In the genomic region with DNA sequence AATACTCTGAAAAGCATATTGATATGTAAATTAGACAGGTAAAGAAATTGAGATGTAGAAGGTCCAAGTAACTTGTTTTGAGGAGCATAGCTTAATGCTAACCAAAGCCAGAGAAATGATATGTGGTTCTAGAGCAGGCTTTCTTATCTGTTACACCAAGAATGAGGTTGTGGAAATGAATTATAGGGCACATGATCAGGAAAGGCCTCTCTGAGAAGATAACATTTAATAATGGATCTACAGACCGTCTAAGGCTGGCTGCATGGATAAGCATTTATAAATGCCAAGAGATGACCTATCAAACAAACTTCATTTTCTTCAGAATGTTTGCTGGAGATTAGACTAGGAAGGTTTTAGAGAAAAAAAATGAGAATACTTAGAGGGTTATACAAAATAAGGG, we compare ENCODE assay signal across 18 mouse cellular contexts. TPM values are rescaled to one million over a fixed set of nuclear protein-coding genes. Genes with fewer than 3 reads are reported as not detected.
DNase-seq lines count a peak whose midpoint lies in the region; TF ChIP-seq lines count a peak whose summit lies in the region.
"Had no signal": no experiment of that assay in that cellular context is flagged by ENCODE, and none has a peak within 500 bp of the region (broad histone marks: within the 10 kb centered on the region; RNA-seq: fewer than 3 reads in every experiment).

No protein-coding gene starts in this region.

- TF ChIP-seq CTCF in MEL (IDR thresholded peaks at IDR 0.05 in 2 of 3, conservative IDR thresholded peaks at IDR 0.05 in 1 of 3; ENCODE audit: control insufficient read depth in 1 of 3, insufficient read depth in 1 of 3, low read depth in 2 of 3, low read length in 3 of 3, poor library complexity in 1 of 3, severe bottlenecking in 1 of 3) = no peak

- DNase-seq in MEL (ENCODE audit: low read depth, low spot score) = peak; percentile 39
- DNase-seq in yolk sac, embryonic 10.5 days (ENCODE audit: low spot score) = no peak
- DNase-seq: adrenal gland, adult 2 months; adrenal gland, adult 8-10 months; adrenal gland, postnatal 10 days; adrenal gland, postnatal 14 days; adrenal gland, postnatal 25 days; adrenal gland, postnatal 36 days; B cell, adult 2 months; cerebellum, adult 11 months; cerebellum, adult 11-12 months; cerebellum, adult 18-20 months; cerebellum, adult 2 months; cerebellum, adult 8-10 months had no signal

- peaks cover 0 to 8% of the 10 kb centered on the region in 2 experiments; a peak in 1 of 4 replicates for H3K4me1 ChIP-seq in MEL (ENCODE audit: control insufficient read depth in 1 of 2, insufficient read depth in 2 of 2, low read length in 2 of 2)

- no peak for TF ChIP-seq POLR2A in MEL (IDR thresholded peaks at IDR 0.05; ENCODE audit: control insufficient read depth in 1 of 2, insufficient read depth in 1 of 2, low read depth in 1 of 2, low read length in 2 of 2, poor library complexity in 1 of 2)

- no peak overlapping the region for H3K4me3 ChIP-seq in MEL (ENCODE audit: control insufficient read depth in 1 of 2, insufficient read depth in 1 of 2, low read depth in 2 of 2, low read length in 2 of 2)

- H3K36me3 ChIP-seq in MEL (ENCODE audit: control insufficient read depth in 1 of 2, insufficient read depth in 2 of 2, low read length in 2 of 2) = peaks cover 0 to 10% of the 10 kb centered on the region in 2 experiments; a peak in 2 of 4 replicates
- H3K36me3 ChIP-seq: G1E had no signal

- H3K9ac ChIP-seq in MEL (ENCODE audit: control insufficient read depth, low read depth, low read length, poor library complexity, severe bottlenecking) = no peak overlapping the region

- no peak overlapping the region for H3K27ac ChIP-seq in MEL (ENCODE audit: control insufficient read depth, low read depth, low read length)

- TF ChIP-seq EP300 in MEL (IDR thresholded peaks at IDR 0.05; ENCODE audit: low read depth in 1 of 2, low read length in 2 of 2) = peak; percentile 82 to 87

- no peaks in the 10 kb centered on the region for H3K9me3 ChIP-seq in MEL (replicated peaks; ENCODE audit: insufficient read depth, low read length)
- H3K9me3 ChIP-seq: G1E had no signal

- H3K27me3 ChIP-seq in MEL (ENCODE audit: control insufficient read depth in 1 of 2, insufficient read depth in 2 of 2, low read length in 2 of 2) = no peaks in the 10 kb centered on the region
- H3K27me3 ChIP-seq: CH12.LX had no signal

- no peak for TF ChIP-seq RAD21 in MEL (IDR thresholded peaks at IDR 0.05; ENCODE audit: low read depth, low read length)

- H3K79me2 ChIP-seq in MEL (ENCODE audit: control insufficient read depth, insufficient read depth, low read length, poor library complexity) = no peaks in the 10 kb centered on the region

TF ChIP-seq in MEL, 35 proteins besides CTCF, POLR2A, EP300 and RAD21:
- TF ChIP-seq ZKSCAN1 (IDR thresholded peaks at IDR 0.05; ENCODE audit: low read depth, low read length) (no peak), TAL1 (IDR thresholded peaks at IDR 0.05; ENCODE audit: low read length) (no peak), GABPA (IDR thresholded peaks at IDR 0.05; ENCODE audit: low read depth, low read length) (no peak), SIN3A (IDR thresholded peaks at IDR 0.05; ENCODE audit: low read length) (no peak), MAX (IDR thresholded peaks at IDR 0.05; ENCODE audit: low read length) (peak; percentile 36; the same call in 1 of the 2 replicates), HCFC1 (IDR thresholded peaks at IDR 0.05; ENCODE audit: low read depth, low read length) (no peak), POLR2AphosphoS5 (IDR thresholded peaks at IDR 0.05; ENCODE audit: borderline replicate concordance, low read depth, low read length) (no peak), POLR2AphosphoS2 (IDR thresholded peaks at IDR 0.05; ENCODE audit: low read length) (no peak), TCF12 (IDR thresholded peaks at IDR 0.05; ENCODE audit: low read depth, low read length) (peak; percentile 89; the same call in 1 of the 2 replicates), ELF1 (IDR thresholded peaks at IDR 0.05; ENCODE audit: low read depth, low read length) (no peak), MYC (IDR thresholded peaks at IDR 0.05; ENCODE audit: low read depth, low read length) (no peak), NRF1 (IDR thresholded peaks at IDR 0.05; ENCODE audit: insufficient read depth, low read depth, low read length, poor library complexity, severe bottlenecking) (no peak), CHD2 (IDR thresholded peaks at IDR 0.05; ENCODE audit: low read length) (no peak), NELFE (IDR thresholded peaks at IDR 0.05; ENCODE audit: low read depth, low read length) (no peak), UBTF (IDR thresholded peaks at IDR 0.05; ENCODE audit: borderline replicate concordance, insufficient read depth, low read depth, low read length) (no peak), TBP (IDR thresholded peaks at IDR 0.05; ENCODE audit: low read depth, low read length) (no peak), RCOR1 (IDR thresholded peaks at IDR 0.05; ENCODE audit: low read depth, low read length) (peak; percentile 77), ETS1 (IDR thresholded peaks at IDR 0.05; ENCODE audit: low read depth, low read length) (peak; percentile 70), USF1 (IDR thresholded peaks at IDR 0.05; ENCODE audit: low read depth, low read length) (peak; percentile 84; the same call in 1 of the 2 replicates), MXI1 (IDR thresholded peaks at IDR 0.05; ENCODE audit: low read depth, low read length) (no peak), GATA1 (IDR thresholded peaks at IDR 0.05; ENCODE audit: low read depth, low read length) (peak; percentile 67; the same call in 1 of the 2 replicates), ZNF384 (IDR thresholded peaks at IDR 0.05; ENCODE audit: low read depth, low read length) (no peak), USF2 (IDR thresholded peaks at IDR 0.05; ENCODE audit: borderline replicate concordance in 1 of 2, insufficient read depth in 1 of 2, low read depth in 1 of 2, low read length in 2 of 2) (no peak), BHLHE40 (IDR thresholded peaks at IDR 0.05; ENCODE audit: borderline replicate concordance, low read depth, low read length) (peak; percentile 88), CHD1 (IDR thresholded peaks at IDR 0.05; ENCODE audit: low read depth, low read length) (no peak)

RNA-seq across cellular contexts. Expression of gene Pcdh19, which starts 14.1 kb away (rescaled TPM):
- total RNA-seq in MEL (2012; rRNA removed) = 0.04 TPM in 1 of 2 replicates, not detected in the other
- polyA plus RNA-seq in MEL (2012; ENCODE audit: insufficient read depth in 1 of 2, insufficient read length in 2 of 2, low read depth in 1 of 2, low replicate concordance in 2 of 2, missing spikeins in 1 of 2) = not detected
- total RNA-seq: CH12.LX had no signal
- polyA plus RNA-seq: activated CD4-positive, CD25-positive, alpha-beta regulatory T cell, adult 4 months; CD4-positive, CD25-positive, alpha-beta regulatory T cell, adult 4 months; G1E had no signal
